Mouse (Mus musculus): ENCODE data around the gene Fev. TPM values are rescaled to one million over a fixed set of nuclear protein-coding genes. Genes with fewer than 3 reads are reported as not detected.

The Fev gene
- total RNA-seq (2022) = not detected

- DNase-seq (ENCODE audit: low spot score in 2 of 2) = no peak
Observed at GRCm38 (mm10) chr1:74885369-74886042, at the start of gene Fev. Fev (minus strand) TSS chr1:74885419.

GRCm38 (mm10) chr1:74927621-74928296 lies 42.5 kb upstream of the Fev start:
- no peak for DNase-seq (ENCODE audit: low spot score in 2 of 2)

- DNase-seq (ENCODE audit: low spot score in 2 of 2) = peak in 1 of 2 experiments; percentile 44
Observed at GRCm38 (mm10) chr1:74926721-74927120, 41.5 kb upstream of the Fev start.

GRCm38 (mm10) chr1:74924464-74924863 lies 39.2 kb upstream of the Fev start:
- no peak for DNase-seq (ENCODE audit: low spot score in 2 of 2)

- DNase-seq (ENCODE audit: low spot score in 2 of 2) = no peak
Observed at GRCm38 (mm10) chr1:74915706-74916105, 30.5 kb upstream of the Fev start.

- no peak for DNase-seq (ENCODE audit: low spot score in 2 of 2)
Observed at GRCm38 (mm10) chr1:74902191-74902590, 17.0 kb upstream of the Fev start.

- DNase-seq (ENCODE audit: low spot score in 2 of 2) = peak in 1 of 2 experiments; percentile 66
Observed at GRCm38 (mm10) chr1:74901686-74902085, 16.5 kb upstream of the Fev start.

GRCm38 (mm10) chr1:74900341-74901285 lies 15.4 kb upstream of the Fev start:
- DNase-seq (ENCODE audit: low spot score in 2 of 2) = no peak

- no peak for DNase-seq (ENCODE audit: low spot score in 2 of 2)
Observed at GRCm38 (mm10) chr1:74898656-74899431, 13.6 kb upstream of the Fev start.

- no peak for DNase-seq (ENCODE audit: low spot score in 2 of 2)
Observed at GRCm38 (mm10) chr1:74897976-74898375, 12.8 kb upstream of the Fev start.

GRCm38 (mm10) chr1:74894966-74895365 lies 9.7 kb upstream of the Fev start:
- DNase-seq (ENCODE audit: low spot score in 2 of 2) = peak in 1 of 2 experiments; percentile 60

- DNase-seq (ENCODE audit: low spot score in 2 of 2) = no peak
Observed at GRCm38 (mm10) chr1:74893134-74893855, 8.1 kb upstream of the Fev start, which contains the start of gene Cryba2. Cryba2 (minus strand) TSS chr1:74893143.

- no peak for DNase-seq (ENCODE audit: low spot score in 2 of 2)
Observed at GRCm38 (mm10) chr1:74892351-74893133, 7.3 kb upstream of the Fev start.

- no peak for DNase-seq (ENCODE audit: low spot score in 2 of 2)
Observed at GRCm38 (mm10) chr1:74891513-74891912, 6.3 kb upstream of the Fev start.

GRCm38 (mm10) chr1:74884196-74885141 lies 750 bp downstream of the Fev start:
- DNase-seq (ENCODE audit: low spot score in 2 of 2) = no peak

GRCm38 (mm10) chr1:74883441-74883840 lies 1.8 kb downstream of the Fev start:
- DNase-seq (ENCODE audit: low spot score in 2 of 2) = no peak

GRCm38 (mm10) chr1:74882828-74883227 lies 2.4 kb downstream of the Fev start:
- no peak for DNase-seq (ENCODE audit: low spot score in 2 of 2)

- DNase-seq (ENCODE audit: low spot score in 2 of 2) = no peak
Observed at GRCm38 (mm10) chr1:74882055-74882734, 3.0 kb downstream of the Fev start.

Data from layer of hippocampus, adult 8-10 months (tissue).